Mouse (Mus musculus): Measurements from ENCODE around the gene Spdl1.

DNA sequence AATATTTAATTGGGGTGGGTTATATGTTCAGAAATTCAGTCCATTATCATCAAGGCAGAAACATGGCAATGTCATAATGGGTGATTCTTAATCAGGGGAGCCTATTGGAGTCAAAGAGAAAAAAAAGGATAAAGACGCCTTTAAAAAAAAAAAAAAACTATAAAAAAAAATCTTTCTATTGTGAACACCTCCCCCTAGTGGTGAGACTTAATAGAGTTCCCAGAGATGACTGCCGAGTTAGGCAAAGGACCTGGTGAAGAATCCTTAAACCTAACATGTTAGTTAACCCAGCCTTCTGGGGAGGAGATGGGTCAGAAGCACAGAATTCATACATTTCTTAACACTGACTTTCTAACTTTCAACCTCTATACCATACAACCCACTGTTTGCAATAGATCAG, 18.7 kb downstream of the Spdl1 start:
- TF ChIP-seq CTCF (IDR thresholded peaks at IDR 0.05; ENCODE audit: extremely low read depth, insufficient read depth, low read length) (peak; percentile 17; the same call in 1 of the 2 replicates), POLR2A (IDR thresholded peaks at IDR 0.05; ENCODE audit: extremely low read depth, insufficient read depth, low read length) (no peak)
